Mouse (Mus musculus): ENCODE data around the gene Clec16a. TPM values are rescaled to one million over a fixed set of nuclear protein-coding genes. Genes with fewer than 3 reads are reported as not detected.
A peak's percentile ranks its signal among the peaks of the same experiment; 100 is the strongest.

Clec16a gene
- total RNA-seq, 2 experiments from 2014 or later = 74.1 to 76.7 TPM

DNA sequence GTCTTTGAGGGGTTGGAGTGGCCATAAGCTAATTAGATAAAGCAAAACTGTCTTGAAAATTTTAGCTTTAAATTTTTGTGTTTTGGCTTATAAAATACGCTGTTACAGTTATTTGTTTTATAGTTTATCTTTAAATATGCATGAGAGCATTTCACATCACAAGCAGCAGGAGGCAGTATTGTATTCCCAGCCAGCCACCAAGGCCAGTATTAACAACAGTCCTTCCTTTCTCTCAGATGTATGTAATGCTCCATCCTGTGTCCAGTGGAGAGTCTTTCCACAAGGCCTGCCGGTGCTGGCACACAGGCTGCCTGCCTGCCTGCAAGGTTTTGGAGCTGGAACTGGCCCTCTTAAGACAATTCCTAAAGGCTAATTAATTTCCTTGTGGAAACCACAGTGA is 26.7 kb downstream of the Clec16a start:
- intact Hi-C loops (cut with DNase I) = loop anchor here (2.0 to 5.0 kb wide), 3 partner anchors 55 to 275 kb away; partner anchors contain the start of gene Socs1
- no peak for DNase-seq (ENCODE audit: low spot score in 2 of 2)

DNA sequence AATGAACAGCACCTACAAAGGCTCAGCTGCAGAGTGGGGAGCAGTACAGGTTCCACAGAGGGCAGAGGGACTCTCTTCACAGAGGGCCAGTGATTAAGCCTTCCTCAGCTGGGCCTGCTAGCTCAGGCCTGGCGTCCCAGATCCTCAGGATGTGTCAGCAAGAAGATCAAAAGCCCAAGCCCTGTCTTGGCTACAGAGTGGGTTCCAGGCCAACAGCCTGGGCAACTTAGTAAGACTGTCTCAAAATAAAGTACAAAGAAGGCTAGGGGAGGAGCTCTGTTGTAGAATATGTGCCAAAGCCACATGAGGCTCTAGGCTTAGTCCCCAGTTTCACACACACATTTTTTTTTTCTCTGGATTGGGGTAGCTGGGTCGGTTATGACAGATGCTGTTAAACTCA is 29.8 kb downstream of the Clec16a start:
- intact Hi-C loops (cut with DNase I) = loop anchor here (5.0 kb wide), 2 partner anchors 52 to 272 kb away; no protein-coding TSS in a partner anchor
- no peak for DNase-seq (ENCODE audit: low spot score in 2 of 2)

DNA sequence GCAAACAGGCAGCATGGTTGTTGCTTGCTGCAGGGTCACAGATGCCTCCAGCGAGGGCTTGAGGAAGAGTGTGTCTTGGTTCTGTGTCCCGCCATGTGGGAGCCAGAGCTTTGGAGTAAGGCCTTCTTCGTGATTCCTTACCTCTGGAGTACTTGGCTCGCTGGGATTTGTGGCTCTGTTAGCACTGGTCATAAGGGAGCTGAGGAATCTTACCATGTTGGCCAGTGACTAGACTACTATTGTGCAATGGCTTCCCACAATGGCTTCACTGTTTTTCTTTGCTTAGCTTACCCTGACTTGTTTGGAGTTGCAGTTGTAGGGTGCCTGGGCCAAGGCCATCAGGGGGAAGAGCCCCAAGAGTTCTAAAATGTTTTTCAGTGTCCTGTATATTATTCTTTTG is 30.8 kb downstream of the Clec16a start:
- intact Hi-C loops (cut with DNase I) = no loop called here
- no peak for DNase-seq (ENCODE audit: low spot score in 2 of 2)

DNA sequence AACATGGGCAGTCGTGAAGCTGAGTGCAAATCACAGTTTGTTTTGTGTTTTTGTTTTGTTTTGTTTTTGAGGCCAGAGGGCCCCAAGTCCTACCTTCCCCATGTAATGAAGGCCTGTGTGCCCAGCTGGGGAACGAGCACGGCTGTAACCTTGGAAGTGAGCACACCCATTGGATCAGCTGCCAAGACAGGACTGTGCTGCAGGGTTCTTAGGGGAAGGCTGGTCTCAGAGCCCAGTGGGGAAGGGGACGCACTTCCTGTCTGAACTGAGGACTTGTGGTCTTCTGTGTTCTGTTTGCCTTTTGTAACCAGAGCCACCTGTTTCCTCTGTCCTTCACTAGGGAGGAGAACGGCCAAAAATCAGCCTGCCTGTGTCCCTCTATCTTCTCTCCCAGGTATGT is 32.4 kb downstream of the Clec16a start:
- intact Hi-C loops (cut with DNase I) = no loop called here
- DNase-seq (ENCODE audit: low spot score in 2 of 2) = no peak

DNA sequence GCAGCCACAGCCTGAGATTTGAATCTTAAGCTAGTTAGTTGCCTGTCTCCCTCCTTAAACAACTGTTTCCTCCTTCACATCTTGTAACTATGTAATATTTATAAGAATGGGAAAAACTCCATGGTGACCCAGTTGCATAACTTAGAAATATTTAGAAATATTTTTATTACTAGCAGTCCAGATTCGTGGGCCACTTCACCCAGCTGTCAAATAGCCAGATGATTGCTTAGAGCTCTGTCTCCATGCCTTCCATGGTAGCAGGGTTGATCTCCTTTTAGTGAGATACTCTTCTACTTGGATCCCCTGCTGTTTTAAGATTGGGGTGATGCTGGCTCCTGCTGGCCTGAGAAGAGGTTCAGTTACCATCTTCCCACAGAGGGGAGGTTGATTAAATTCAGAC is 33.2 kb downstream of the Clec16a start:
- no peak for DNase-seq (ENCODE audit: low spot score in 2 of 2)
- intact Hi-C loops (cut with DNase I) = no loop called here

DNA sequence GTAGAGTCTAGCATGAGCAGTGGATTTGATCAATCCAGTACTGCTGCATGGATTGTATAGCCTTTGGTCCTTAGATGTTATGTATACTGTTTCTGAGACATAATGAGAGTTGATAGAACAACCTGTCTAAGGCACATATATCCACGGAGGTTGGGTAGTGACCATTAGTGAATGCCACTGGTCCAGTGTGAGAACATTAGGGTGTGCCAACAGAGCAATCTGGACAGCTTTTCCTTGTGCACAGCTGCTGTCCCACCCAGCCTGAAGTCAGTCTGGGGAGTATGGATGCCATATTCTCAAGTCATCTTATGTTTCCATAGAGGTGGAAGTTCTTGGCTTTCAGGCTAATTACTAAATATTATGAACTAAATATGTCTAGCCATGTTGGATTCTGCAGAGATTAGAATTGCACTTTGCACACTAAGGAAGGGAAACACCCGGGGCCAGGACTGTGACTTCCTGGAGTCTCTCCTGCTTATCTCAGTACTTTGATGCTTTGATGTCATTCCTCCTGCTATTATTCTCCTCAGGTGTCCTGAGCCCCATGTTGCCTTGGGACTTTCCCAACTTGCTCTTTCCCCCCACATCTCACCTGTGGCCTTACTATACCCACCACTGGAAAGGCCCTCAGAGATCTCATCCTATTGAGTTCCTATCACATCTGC is 36.2 kb downstream of the Clec16a start:
- DNase-seq (ENCODE audit: low spot score in 2 of 2) = no peak
- intact Hi-C loops (cut with DNase I) = no loop called here

DNA sequence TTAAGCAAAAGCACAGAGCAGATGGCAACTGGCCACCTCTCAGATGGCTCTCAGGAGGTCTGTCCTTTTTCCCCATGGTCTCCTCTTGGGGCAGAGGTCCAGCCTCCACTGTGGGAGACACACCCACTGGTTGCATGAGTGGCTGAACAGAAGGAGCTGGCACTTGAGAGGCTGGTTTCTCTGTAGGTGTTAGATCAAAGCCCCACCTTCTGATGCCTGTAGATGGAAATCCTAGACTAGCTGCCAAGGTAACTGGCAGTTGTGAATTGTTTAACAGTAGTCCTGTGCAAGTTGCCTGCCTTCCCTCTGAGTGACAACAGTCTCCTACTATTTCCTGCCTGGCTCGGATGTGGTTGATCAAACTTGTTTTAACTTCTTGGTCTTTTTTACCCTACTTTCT is 40.0 kb downstream of the Clec16a start:
- intact Hi-C loops (cut with DNase I) = loop anchor here (5.0 kb wide), 1 partner anchor 202 kb away; the partner anchor contains the start of genes Socs1 and Tnp2
- DNase-seq (ENCODE audit: low spot score in 2 of 2) = no peak

DNA sequence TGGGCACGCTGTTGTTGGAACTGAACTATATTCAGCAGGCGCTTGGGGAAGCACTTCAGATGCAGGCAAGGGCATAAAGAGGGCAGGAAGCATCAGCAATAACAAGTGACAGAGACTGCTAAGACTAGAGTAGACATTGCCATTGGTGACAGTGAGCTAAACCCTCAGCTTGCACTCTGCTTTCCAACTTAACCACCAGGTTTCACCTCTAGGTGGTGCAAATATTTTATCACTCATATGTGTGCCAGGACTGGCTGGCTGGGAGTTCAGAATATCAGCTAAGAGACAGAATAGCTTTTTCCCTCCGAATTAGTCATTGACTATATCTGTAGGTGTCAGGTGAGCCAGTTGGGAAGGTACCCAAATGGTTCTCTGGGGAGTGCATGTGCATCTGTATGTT is 41.4 kb downstream of the Clec16a start:
- no peak for DNase-seq (ENCODE audit: low spot score in 2 of 2)
- intact Hi-C loops (cut with DNase I) = loop anchor here (5.0 kb wide), 1 partner anchor 201 kb away; the partner anchor contains the start of genes Socs1 and Tnp2

DNA sequence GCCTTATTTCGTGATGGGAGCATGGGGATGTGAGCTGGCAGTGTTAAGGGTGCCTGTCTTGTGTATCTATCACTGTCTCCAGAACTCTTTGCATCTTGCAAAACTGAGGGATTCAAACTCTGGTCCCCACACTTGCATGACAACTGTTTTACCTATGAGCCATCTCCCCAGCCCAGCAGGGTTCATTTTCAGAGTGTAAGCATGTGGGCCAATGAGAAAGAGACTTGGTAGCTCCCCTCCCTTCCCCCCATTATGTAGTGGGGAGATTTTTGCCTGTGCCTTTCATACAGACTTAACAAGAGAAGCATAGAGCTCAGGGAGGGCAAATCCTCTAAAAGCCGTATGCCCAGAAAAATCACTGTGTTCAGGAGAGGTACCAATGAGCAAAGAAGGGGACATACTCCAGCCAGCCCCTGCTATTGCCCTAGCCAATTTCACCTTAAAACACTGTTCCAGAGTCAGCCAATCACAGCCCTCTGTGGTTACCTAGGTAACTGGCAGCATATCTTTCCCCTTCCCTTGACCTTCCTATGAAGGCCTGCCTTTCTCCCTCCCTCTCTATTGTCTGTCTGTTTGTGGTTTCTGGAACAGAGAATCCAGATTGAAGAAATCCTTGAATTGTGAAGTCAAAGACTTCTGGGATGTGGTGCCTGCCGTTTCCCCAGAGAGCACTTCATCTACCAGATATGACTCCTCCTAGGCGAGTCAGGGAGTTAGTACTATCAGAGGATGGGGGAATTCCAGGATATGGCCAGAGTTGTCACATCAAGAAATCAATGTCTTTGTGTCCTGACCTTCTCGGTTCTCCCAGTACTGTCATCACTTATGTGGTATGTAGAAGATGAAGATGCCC is 55.0 kb downstream of the Clec16a start:
- DNase-seq (ENCODE audit: low spot score in 2 of 2) = no peak
- intact Hi-C loops (cut with DNase I) = no loop called here

DNA sequence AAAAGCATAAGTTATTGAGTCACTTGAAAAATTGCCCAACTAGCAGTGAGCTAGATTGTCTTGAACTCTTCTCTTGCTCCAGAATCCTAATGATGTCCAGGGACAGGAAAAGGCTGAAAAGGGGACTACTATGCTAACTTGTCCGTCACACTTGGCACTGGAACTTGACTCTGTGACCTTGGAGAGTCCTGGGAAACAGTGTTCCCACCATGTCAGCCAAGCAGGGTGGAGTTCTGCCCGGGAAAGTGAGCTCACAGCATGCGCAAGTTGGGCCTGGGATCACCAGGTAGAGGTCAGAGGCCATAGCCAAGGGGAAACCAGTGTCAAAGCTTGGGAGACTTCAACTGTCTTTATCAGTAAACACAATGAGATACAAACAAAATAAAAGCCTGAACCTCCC is 62.7 kb downstream of the Clec16a start:
- intact Hi-C loops (cut with DNase I) = no loop called here
- no peak for DNase-seq (ENCODE audit: low spot score in 2 of 2)

DNA sequence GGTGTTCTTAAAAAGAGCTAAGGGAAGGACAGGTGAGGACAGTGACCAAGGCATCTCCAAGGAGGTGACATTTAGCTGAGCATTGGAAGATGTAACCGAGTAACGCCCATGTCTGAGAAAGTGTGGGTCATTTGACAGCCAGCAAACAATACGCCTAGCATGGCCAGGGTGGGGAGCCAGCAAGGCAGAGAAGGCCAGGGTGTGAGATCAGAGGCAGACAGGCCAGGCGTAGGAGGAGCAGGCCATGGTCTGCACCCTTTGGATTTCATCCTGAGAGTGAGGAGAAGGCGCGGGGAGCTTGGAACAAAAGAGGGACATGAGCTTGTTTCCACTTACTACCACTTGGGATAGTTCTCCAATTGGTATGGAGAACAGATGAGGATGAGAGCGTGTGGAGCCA is 64.8 kb downstream of the Clec16a start:
- no peak for DNase-seq (ENCODE audit: low spot score in 2 of 2)
- intact Hi-C loops (cut with DNase I) = no loop called here

DNA sequence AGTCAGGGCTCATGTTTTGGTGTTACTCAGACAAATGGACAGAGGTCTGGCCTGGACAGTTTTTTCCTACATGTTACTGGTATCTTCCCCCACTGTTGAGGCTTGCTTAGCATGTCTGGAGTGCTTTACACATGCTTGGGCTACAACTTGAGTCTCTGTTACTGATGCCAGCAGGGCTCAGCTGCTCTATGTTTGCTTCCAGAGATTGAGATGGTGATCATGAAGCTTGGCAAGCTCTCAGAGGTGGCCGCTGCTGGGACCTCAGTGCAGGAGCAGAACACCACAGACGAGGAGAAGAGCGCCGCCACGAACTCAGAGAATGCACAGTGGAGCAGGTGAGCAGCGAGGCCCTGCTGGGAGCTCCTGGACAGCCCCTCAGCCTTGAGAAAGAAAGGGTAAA is 65.7 kb downstream of the Clec16a start:
- intact Hi-C loops (cut with DNase I) = no loop called here

DNA sequence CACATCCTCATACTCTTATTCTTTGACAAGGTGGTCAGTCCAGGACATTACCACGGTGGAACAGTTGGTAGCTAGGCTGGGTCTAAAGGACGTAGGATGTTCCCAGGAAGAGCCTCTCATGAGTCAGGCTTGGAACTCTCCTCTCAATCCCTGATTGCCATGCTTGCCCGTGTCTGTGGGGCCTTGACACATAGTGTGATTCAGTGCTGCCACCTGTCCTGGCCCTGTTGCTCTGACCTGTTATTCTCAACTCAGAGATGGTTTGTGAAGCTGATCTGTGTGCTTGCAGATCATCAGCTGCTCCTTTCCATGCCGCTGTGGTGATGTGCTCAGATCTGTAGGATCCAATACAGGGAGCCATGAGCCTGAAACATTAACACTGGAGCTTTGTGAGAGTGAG is 66.2 kb downstream of the Clec16a start:
- intact Hi-C loops (cut with DNase I) = no loop called here
- no peak for DNase-seq (ENCODE audit: low spot score in 2 of 2)

More for the DNA sequence above, 65.7 kb downstream of the Clec16a start:
- no peak for DNase-seq (ENCODE audit: low spot score in 2 of 2)

DNA sequence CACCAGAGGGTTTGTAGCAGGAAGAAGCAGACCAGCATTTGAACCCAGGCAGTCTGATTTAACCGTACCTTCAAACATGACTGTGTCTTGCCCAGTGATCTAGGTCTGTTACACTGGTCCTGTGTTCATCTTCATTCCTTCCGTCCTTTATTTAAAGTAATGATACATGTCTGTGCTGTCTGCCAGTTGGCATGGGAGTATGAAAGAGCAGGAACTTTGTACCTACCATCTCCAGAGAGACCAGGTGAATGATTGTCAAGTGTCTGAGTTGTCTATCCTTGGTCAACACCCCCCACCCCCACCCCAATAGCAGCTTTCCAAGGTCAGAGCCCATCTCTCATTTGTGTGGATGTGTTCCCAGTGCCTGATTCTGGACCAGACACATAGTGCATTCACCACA is 68.9 kb downstream of the Clec16a start:
- no peak for DNase-seq (ENCODE audit: low spot score in 2 of 2)
- intact Hi-C loops (cut with DNase I) = no loop called here

DNA sequence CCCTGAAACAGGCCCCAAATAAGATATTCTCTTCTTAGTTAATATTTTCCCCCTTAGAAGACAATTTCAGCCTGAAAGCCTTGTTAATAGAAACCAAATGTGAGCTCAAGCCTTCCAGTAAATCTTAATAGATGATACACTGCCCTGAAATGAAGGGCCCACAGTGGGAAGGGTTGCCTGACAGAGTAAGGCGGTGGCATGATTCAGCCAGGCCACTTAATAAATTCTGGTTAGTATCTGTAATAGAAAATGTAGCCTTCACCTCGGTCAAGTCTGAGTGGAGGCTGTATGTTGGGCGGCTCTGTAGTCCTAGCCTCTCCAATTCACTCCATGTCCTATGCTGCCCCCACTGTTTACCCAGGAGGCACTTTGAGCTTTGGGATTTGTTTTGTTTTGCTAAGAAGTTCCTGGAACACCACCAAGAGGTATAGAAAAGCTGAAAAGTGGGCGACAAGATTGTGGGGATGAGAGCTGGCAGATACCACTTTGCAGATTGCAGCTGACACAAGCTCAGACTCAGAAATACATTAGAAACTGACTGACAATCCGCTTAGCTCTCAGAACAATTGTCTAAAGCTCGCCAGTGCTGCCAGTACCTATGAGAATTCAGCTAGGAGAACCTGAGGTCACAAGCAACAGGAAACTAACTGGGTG is 75.9 kb downstream of the Clec16a start:
- intact Hi-C loops (cut with DNase I) = no loop called here
- DNase-seq (ENCODE audit: low spot score in 2 of 2) = peak; percentile 36 to 65

DNA sequence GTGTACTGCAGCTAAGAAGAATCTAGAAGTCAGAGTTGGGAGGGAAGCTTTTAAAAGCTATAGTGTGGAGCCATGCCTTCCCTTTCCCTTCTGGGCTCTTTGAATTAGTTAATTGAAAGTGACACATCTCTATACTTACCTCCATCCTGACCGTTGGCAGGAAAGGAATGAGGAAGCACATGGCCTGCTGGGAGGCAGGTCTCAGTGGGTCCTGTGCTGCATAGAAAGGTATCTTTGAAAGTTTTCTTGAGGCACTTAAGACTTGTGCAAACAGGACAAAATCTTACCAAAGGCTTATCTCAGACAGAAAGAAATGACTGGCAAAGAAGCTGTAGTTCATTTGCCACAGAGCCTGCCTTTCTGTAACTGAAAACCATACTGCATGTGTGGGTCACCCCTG is 76.6 kb downstream of the Clec16a start:
- intact Hi-C loops (cut with DNase I) = no loop called here

DNA sequence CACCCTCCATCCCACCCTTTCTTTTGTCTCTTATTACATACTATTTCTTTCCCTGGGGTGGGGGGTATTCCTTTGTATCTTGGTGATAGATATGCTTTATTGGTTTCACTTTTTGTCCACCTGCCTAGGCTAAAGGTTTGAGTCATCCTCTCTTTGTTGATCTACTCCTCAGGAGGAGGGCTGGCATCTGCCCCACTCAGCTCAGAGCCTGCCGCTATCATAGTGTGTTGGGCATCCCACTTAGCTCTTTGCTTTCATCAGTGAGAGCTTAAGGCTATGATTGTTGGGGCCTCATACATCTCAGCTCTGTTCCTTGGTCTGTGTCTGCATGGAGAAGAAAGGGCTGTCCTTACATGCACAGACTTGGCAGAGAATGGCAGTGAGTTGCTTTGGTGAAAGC is 81.0 kb downstream of the Clec16a start:
- intact Hi-C loops (cut with DNase I) = loop anchor here (5.0 kb wide), 1 partner anchor 54 kb away; no protein-coding TSS in a partner anchor
- no peak for DNase-seq (ENCODE audit: low spot score in 2 of 2)

More for the DNA sequence above, 76.6 kb downstream of the Clec16a start:
- DNase-seq (ENCODE audit: low spot score in 2 of 2) = no peak

DNA sequence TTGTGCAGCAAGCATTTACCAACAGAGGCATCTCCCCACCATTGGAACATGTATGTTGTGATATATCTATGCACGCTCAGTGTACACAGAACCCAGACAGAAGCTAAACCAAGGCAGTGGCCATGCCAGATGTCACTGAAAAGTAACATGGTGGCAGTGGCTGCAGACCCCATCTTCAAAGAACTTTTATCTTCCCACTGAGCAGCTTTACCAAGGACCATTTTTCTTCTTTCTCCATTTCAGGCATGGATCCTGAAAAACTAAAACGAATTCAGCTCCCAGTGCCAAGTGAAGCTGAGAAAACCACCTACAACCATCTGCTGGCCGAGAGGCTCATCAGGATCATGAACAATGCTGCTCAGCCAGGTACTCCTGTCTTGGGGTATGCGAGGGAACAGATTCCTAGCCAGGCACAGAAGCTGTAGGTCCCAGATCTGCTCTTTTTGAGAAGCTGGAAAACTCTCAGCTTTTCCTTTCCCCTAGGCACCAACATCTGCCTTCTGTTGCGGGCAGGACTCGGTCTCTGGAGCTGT is 82.1 kb downstream of the Clec16a start:
- intact Hi-C loops (cut with DNase I) = loop anchor here (5.0 kb wide), 1 partner anchor 55 kb away; no protein-coding TSS in a partner anchor
- peak; percentile 37 to 59 for DNase-seq (ENCODE audit: low spot score in 2 of 2)

DNA sequence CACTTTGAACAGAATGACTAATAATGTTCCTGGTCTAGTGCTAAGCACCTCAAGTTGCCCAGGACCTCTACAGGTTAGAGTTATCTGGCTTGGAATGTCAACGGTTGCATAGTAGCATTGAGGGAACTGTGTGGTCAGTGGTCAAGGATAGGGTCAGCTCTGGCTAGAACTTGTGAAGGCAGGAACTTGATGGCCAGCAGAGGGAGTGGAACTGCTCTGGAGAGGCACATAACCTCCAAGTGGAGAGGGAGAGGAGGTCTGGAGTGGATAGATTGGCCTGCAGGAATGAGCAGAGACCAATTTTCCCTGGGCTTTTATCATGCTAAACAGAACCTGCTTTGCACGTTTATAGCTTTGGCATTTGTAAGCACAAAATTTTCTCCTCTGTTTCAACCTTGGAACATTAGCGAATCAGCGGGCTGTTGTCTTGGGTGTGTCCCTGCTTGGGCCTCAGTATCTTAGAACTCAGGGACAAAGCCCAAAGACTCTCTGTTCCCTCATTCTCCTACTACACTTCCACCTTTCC is 83.0 kb downstream of the Clec16a start:
- intact Hi-C loops (cut with DNase I) = loop anchor here (5.0 kb wide), 1 partner anchor 56 kb away; no protein-coding TSS in a partner anchor
- DNase-seq (ENCODE audit: low spot score in 2 of 2) = no peak

Measured in left cerebral cortex, postnatal 14 days (tissue).